Mouse (Mus musculus) heart, postnatal 0 days (tissue): ENCODE data around the gene Josd2. TPM values are rescaled to one million over a fixed set of nuclear protein-coding genes. Genes with fewer than 3 reads are reported as not detected.

Experiments used
- ATAC-seq: fragments of 200-750 bp; cut with Nextera tagmentation; 2 replicates; pipeline ENCODE4 v1.8.0; 2017; ENCODE audit warnings: low read depth, moderate number of reproducible peaks, moderate library complexity; ENCODE audit not compliant: insufficient read depth
- DNase-seq: peaks from one replicate; pipeline ENCODE4 v3.0.0-alpha.2; 2016; ENCODE audit warnings: low spot score
- H3K27ac ChIP-seq: fragments of 300-500 bp; sonication (generic); 2 replicates; pipeline ENCODE4 v1.5.1; 2014; ENCODE audit warnings: low read depth, mild to moderate bottlenecking
- H3K27me3 ChIP-seq: fragments of 300-500 bp; sonication (generic); 2 replicates; pipeline ENCODE4 v1.6.1; 2014; ENCODE audit warnings: low read length, mixed read lengths; ENCODE audit not compliant: control insufficient read depth, insufficient read depth
- H3K36me3 ChIP-seq: fragments of 300-500 bp; sonication (generic); replicated peaks from 2 replicates; pipeline ENCODE4 v1.6.1; 2014; ENCODE audit warnings: low read length, mixed read lengths; ENCODE audit not compliant: control insufficient read depth, insufficient read depth
- H3K4me1 ChIP-seq: fragments of 300-500 bp; sonication (generic); 2 replicates; pipeline ENCODE4 v1.6.1; 2014; ENCODE audit warnings: antibody characterized with exemption; ENCODE audit not compliant: control insufficient read depth, insufficient read depth
- H3K4me2 ChIP-seq: fragments of 300-500 bp; sonication (generic); 2 replicates; pipeline ENCODE4 v1.6.1; 2014; ENCODE audit warnings: low read depth, mild to moderate bottlenecking, low read length, moderate library complexity
- H3K4me3 ChIP-seq: fragments of 300-500 bp; sonication (generic); 2 replicates; pipeline ENCODE4 v1.5.1; 2014; ENCODE audit warnings: low read depth, low read length
- H3K9ac ChIP-seq: fragments of 300-500 bp; sonication (generic); replicated peaks from 2 replicates; pipeline ENCODE4 v1.6.1; 2014; ENCODE audit warnings: low read depth, low read length, mixed read lengths
- H3K9me3 ChIP-seq: fragments of 300-500 bp; sonication (generic); replicated peaks from 2 replicates; pipeline ENCODE4 v1.6.1; 2016; ENCODE audit warnings: low read length; ENCODE audit not compliant: control insufficient read depth
- CTCF ChIP-seq: IDR thresholded peaks from 2 replicates; pipeline ENCODE4 v1.5.1; 2016; ENCODE audit warnings: antibody characterized with exemption, control low read depth, low read depth
- EP300 ChIP-seq: IDR thresholded peaks from 2 replicates; pipeline ENCODE4 v1.6.1; 2016; ENCODE audit warnings: antibody characterized with exemption, low read depth
- WGBS: fragments of 180-500 bp; shearing (Covaris S2); extraction: QIAGEN DNeasy Blood & Tissue Kit; methylation state at CpG from one replicate; pipeline ENCODE4 v1.1.7; 2014; 5-methylcytosine and 5-hydroxymethylcytosine counted together
- polyA plus RNA-seq: library from polyadenylated mRNA; unstranded; fragments of >200 nt; fragmentation: Nextera tagmentation; extraction: Ambion mirVana; gene quantifications from 2 replicates; pipeline ENCODE4 v1.2.1, GENCODE M21; 2015
- total RNA-seq: library from RNA; depleted of rRNA; stranded (reverse); fragments of >200 nt; gene quantifications from 2 replicates; pipeline ENCODE4 v1.2.3, GENCODE M21; 2014; ENCODE audit warnings: low replicate concordance

The Josd2 gene
- total and polyA plus RNA-seq, 2 experiments from 2014 or later: 91.2 to 123 TPM

DNA sequence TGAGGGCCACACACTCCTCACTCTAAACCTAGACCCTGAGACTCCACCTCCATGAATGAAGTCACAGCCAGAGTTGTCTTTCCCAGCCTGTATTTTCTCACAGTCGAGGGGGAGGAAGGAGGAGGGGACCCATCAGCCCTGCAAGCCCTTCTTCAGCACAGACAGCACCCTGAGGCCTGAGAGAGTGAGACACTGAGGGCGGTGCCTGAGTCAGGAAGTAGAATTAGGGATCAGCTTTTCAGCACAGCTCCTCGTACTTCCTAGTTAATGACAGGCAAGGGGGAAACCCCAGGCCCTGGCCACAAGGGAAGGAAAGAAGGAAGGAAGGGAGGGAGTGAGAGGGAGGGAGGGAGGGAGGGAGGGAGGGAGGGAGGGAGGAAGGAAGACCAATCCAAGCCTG, 14.5 kb upstream of the Josd2 start:
- H3K9ac ChIP-seq: no peak overlapping the region
- no peak overlapping the region for H3K4me2 ChIP-seq
- no peak for DNase-seq
- H3K4me3 ChIP-seq: no peak overlapping the region
- peak; percentile 47; the same call in 1 of the 2 replicates for ATAC-seq
- 11% methylated on average over 3 of the region's 3 CpGs for WGBS
- no peaks in the 10 kb centered on the region for H3K4me1 ChIP-seq
- H3K36me3 ChIP-seq: peaks cover 5% of the 10 kb centered on the region; the same call in 1 of the 2 replicates
- TF ChIP-seq CTCF: no peak
- no peak for TF ChIP-seq EP300
- no peaks in the 10 kb centered on the region for H3K9me3 ChIP-seq
- H3K27me3 ChIP-seq: no peaks in the 10 kb centered on the region
- no peak overlapping the region for H3K27ac ChIP-seq

DNA sequence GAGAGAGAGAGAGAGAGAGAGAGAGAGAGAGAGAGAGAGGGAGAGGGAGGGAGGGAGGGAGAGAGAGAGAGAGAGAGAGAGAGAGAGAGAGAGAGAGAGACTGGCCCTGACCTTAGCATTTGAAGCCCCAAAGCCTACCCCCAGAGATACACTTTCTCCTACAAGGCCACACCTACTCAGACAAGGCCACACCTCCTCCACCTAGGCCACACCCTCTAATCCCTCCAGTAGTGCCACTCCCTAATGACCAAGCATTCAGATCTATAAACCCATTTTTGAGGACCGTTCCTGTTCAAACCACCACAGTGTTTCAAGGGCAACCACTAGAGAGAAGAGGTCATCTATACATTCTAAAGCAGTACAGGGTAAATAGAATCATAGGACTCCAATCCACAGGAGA, 11.5 kb upstream of the Josd2 start:
- Histone ChIP-seq H3K4me3 (no peak overlapping the region), H3K27ac (no peak overlapping the region), H3K36me3 (peaks cover 6% of the 10 kb centered on the region; the same call in 1 of the 2 replicates), H3K9me3 (no peaks in the 10 kb centered on the region), H3K4me2 (no peak overlapping the region), H3K9ac (no peak overlapping the region), H3K27me3 (0 out of 2 replicates have a peak, but pooled peaks cover 5% of the 10 kb centered on the region), H3K4me1 (no peaks in the 10 kb centered on the region)
- no peak for DNase-seq
- WGBS: 79% methylated on average over 1 of the region's 1 CpGs
- no peak for ATAC-seq
- no peak for TF ChIP-seq EP300
- no peak for TF ChIP-seq CTCF

DNA sequence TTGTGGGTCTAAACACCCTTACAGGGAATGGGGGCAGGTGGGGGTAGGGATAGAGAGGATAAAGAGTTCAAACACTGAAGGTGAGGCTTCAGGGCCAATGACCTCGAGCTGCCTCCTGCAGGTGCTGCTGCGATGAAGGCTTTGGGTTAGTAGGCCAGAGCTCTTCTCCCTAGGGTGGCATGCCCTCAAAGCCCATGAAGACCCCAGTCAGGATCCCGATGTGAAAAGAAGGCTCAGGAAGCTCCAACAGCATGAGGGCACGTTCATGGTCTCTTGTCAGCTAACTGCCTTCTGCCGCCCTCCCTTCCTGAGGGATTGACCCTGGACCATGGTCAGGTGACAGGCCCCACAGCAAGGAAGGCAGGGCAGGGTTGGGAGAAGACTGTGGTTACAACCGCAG, 7.7 kb upstream of the Josd2 start:
- no peak overlapping the region for H3K9ac ChIP-seq
- H3K4me2 ChIP-seq: no peak overlapping the region
- H3K9me3 ChIP-seq: no peaks in the 10 kb centered on the region
- H3K36me3 ChIP-seq: peaks cover 18% of the 10 kb centered on the region
- no peaks in the 10 kb centered on the region for H3K4me1 ChIP-seq
- DNase-seq: no peak
- no peak for TF ChIP-seq CTCF
- no peak for TF ChIP-seq EP300
- H3K27me3 ChIP-seq: peaks cover 29% of the 10 kb centered on the region
- no peak for ATAC-seq
- WGBS: 71% methylated on average over 6 of the region's 6 CpGs
- H3K4me3 ChIP-seq: no peak overlapping the region
- no peak overlapping the region for H3K27ac ChIP-seq

DNA sequence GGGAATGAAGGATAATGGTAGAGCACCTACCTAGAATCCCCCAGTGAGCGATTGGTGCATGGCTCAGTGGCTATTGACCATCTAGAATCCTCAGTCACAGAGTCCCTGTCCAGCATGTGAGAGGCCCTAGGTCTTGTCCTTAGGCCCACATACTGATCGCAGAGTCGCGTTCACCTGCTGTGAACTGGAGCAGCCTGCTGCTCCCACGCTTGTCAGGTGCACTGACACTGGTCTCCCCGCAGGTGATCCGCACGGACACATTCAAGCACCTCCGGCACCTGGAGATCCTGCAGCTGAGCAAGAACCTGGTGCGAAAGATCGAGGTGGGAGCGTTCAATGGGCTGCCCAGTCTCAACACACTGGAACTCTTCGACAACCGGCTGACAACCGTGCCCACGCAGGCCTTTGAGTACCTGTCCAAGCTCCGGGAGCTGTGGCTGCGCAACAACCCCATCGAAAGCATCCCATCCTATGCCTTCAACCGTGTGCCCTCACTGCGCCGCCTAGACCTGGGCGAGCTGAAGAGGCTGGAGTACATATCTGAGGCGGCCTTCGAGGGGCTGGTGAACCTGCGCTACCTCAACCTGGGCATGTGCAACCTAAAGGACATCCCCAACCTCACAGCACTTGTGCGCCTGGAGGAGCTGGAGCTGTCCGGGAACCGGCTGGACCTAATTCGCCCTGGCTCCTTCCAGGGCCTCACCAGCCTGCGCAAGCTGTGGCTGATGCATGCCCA, 6.8 kb upstream of the Josd2 start:
- Histone ChIP-seq H3K27ac (no peak overlapping the region), H3K4me1 (no peaks in the 10 kb centered on the region), H3K9ac (no peak overlapping the region), H3K4me2 (no peak overlapping the region), H3K9me3 (no peaks in the 10 kb centered on the region), H3K4me3 (no peak overlapping the region), H3K36me3 (peaks cover 18% of the 10 kb centered on the region), H3K27me3 (peaks cover 29% of the 10 kb centered on the region)
- 80% methylated on average over 31 of the region's 31 CpGs for whole genome bisulfite sequencing
- ATAC-seq (no peak), DNase-seq (no peak)
- TF ChIP-seq CTCF: no peak
- TF ChIP-seq EP300: no peak

DNA sequence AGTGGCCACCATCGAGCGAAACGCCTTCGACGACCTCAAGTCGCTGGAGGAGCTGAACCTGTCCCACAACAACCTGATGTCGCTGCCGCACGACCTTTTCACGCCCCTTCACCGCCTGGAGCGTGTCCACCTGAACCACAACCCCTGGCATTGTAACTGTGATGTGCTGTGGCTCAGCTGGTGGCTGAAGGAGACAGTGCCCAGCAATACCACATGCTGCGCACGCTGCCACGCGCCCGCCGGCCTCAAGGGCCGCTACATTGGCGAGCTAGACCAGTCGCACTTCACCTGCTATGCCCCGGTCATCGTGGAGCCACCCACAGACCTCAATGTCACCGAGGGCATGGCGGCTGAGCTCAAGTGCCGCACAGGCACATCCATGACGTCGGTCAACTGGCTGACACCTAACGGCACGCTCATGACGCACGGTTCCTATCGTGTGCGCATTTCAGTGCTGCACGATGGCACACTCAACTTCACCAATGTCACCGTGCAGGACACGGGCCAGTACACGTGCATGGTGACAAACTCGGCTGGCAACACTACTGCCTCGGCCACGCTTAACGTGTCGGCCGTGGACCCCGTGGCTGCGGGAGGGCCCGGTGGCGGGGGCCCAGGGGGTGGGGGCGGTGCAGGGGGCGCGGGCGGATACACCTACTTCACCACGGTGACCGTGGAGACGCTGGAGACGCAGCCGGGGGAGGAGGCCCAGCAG, 6.1 kb upstream of the Josd2 start:
- Histone ChIP-seq H3K27ac (no peak overlapping the region), H3K9me3 (no peaks in the 10 kb centered on the region), H3K4me1 (no peaks in the 10 kb centered on the region), H3K4me3 (no peak overlapping the region), H3K9ac (no peak overlapping the region), H3K36me3 (peaks cover 18% of the 10 kb centered on the region), H3K27me3 (peaks cover 29% of the 10 kb centered on the region), H3K4me2 (no peak overlapping the region)
- no peak for ATAC-seq
- TF ChIP-seq EP300 (no peak), CTCF (no peak)
- DNase-seq: no peak
- 72% methylated on average over 57 of the region's 57 CpGs for WGBS
